22 mouse cellular contexts compared by ENCODE assay signal in the genomic region with DNA sequence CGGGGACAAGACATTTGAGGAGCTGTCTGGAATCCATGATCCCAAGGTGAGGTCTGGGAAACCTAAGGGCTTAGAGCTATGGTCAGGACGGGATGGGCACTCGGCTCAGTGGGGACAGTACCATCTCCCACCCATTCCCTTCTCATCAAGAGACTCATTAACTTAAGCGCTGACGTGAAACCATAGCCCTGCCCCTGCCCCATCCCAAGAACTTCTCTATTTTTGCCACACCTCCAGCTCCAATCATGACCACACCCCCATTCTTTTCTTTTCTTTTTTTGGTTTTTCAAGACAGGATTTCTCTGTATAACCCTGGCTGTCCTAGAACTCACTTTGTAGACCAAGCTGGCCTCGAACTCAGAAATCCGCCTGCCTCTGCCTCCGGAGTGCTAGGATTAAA. TPM values are rescaled to one million over a fixed set of nuclear protein-coding genes. Genes with fewer than 3 reads are reported as not detected.
DNase-seq lines count a peak whose midpoint lies in the region; ATAC-seq and TF ChIP-seq lines count a peak whose summit lies in the region.
"Had no signal": no experiment of that assay in that cellular context is flagged by ENCODE, and none has a peak within 500 bp of the region (broad histone marks: within the 10 kb centered on the region; RNA-seq: fewer than 3 reads in every experiment).

No protein-coding gene starts in this region.

- peaks cover 36% of the 10 kb centered on the region for H3K4me1 ChIP-seq in testis, adult 2 months (ENCODE audit: control insufficient read depth, insufficient read depth, low read length)
- peaks cover 24% of the 10 kb centered on the region for H3K4me1 ChIP-seq in heart, embryonic 10.5 days
- H3K4me1 ChIP-seq in midbrain, embryonic 13.5 days (replicated peaks), result peaks cover 9% of the 10 kb centered on the region

- H3K27ac ChIP-seq in testis, adult 2 months (ENCODE audit: control insufficient read depth, insufficient read depth, low read depth, low read length), result no peak overlapping the region
- peak overlapping the region; percentile 14 for H3K27ac ChIP-seq in macrophage
- no peak overlapping the region for H3K27ac ChIP-seq in heart, embryonic 10.5 days
- H3K27ac ChIP-seq in midbrain, embryonic 13.5 days, result no peak overlapping the region
- H3K27ac ChIP-seq: heart, adult 2 months; hindbrain, embryonic 12.5 days; hindbrain, embryonic 15.5 days had no signal

- no peak overlapping the region for H3K9ac ChIP-seq in midbrain, embryonic 13.5 days (replicated peaks)
- H3K9ac ChIP-seq: hindbrain, embryonic 12.5 days; hindbrain, embryonic 15.5 days had no signal

- H3K36me3 ChIP-seq in testis, adult 2 months (ENCODE audit: control insufficient read depth, insufficient read depth, low read length), result no peaks in the 10 kb centered on the region; the same call in 1 of the 2 replicates
- H3K36me3 ChIP-seq in macrophage (ENCODE audit: inconsistent target), result peaks cover 24% of the 10 kb centered on the region; the same call in 1 of the 2 replicates
- peaks cover 55% of the 10 kb centered on the region for H3K36me3 ChIP-seq in heart, embryonic 10.5 days
- H3K36me3 ChIP-seq in midbrain, embryonic 13.5 days, result peaks cover 57% of the 10 kb centered on the region

- DNase-seq in testis, postnatal 14 days (ENCODE audit: low spot score), result no peak
- no peak for DNase-seq in left cerebral cortex, postnatal 36 days (ENCODE audit: low spot score in 2 of 2)
- DNase-seq in heart, embryonic 10.5 days (ENCODE audit: low spot score), result no peak
- DNase-seq: adrenal gland, adult 8-10 months; adrenal gland, postnatal 25 days; cerebellum, adult 18-20 months; cerebellum, adult 9-10 months; cerebellum, postnatal 14 days; embryo, embryonic 11 days; gastrocnemius, postnatal 25 days; heart, adult 2 months had no signal

- peak overlapping the region; percentile 39 for H3K4me3 ChIP-seq in testis, adult 2 months (ENCODE audit: control insufficient read depth, low read depth, low read length)
- H3K4me3 ChIP-seq in macrophage (ENCODE audit: inconsistent target), result no peak overlapping the region
- H3K4me3 ChIP-seq in heart, embryonic 10.5 days, result no peak overlapping the region
- no peak overlapping the region for H3K4me3 ChIP-seq in midbrain, embryonic 13.5 days (replicated peaks)
- H3K4me3 ChIP-seq: heart, adult 2 months; hindbrain, embryonic 12.5 days; hindbrain, embryonic 15.5 days had no signal

- no peak overlapping the region for H3K4me2 ChIP-seq in midbrain, embryonic 13.5 days (replicated peaks)
- H3K4me2 ChIP-seq: heart, embryonic 11.5 days; hindbrain, embryonic 12.5 days; hindbrain, embryonic 15.5 days had no signal

- no peak for TF ChIP-seq CTCF in testis, adult 2 months (IDR thresholded peaks at IDR 0.05; ENCODE audit: control insufficient read depth, insufficient read depth, insufficient replicate concordance, low read depth, low read length)

- TF ChIP-seq POLR2A in testis, adult 2 months (IDR thresholded peaks at IDR 0.05; ENCODE audit: control insufficient read depth, low read depth, low read length), result no peak

- H3K27me3 ChIP-seq in testis, adult 2 months (ENCODE audit: control insufficient read depth, insufficient read depth, low read length), result no peaks in the 10 kb centered on the region
- H3K27me3 ChIP-seq in heart, embryonic 10.5 days (ENCODE audit: insufficient read depth, poor library complexity, severe bottlenecking), result peaks cover 45% of the 10 kb centered on the region
- H3K27me3 ChIP-seq in midbrain, embryonic 13.5 days, result peaks cover 37% of the 10 kb centered on the region

- H3K9me3 ChIP-seq in heart, embryonic 10.5 days, result no peaks in the 10 kb centered on the region; the same call in 1 of the 2 replicates
- no peaks in the 10 kb centered on the region for H3K9me3 ChIP-seq in midbrain, embryonic 13.5 days
- H3K9me3 ChIP-seq: hindbrain, embryonic 12.5 days; hindbrain, embryonic 15.5 days had no signal

- intact Hi-C loops in left cerebral cortex, postnatal 36 days (cut with DNase I), result no loop called here

- peaks cover 10% of the 10 kb centered on the region for H3K79me2 ChIP-seq in macrophage (ENCODE audit: inconsistent target)

- WGBS in macrophage (ENCODE audit: missing documents), result 84% methylated on average over 6 of the region's 8 CpGs
- WGBS in heart, embryonic 10.5 days, result 88% methylated on average over 8 of the region's 8 CpGs
- WGBS in midbrain, embryonic 13.5 days, result 86% methylated on average over 8 of the region's 8 CpGs

- 0 out of 2 replicates have a peak, but pooled peaks have one; percentile 37 for ATAC-seq in common myeloid progenitor, adult 5-6 weeks (replicated peaks; ENCODE audit: low read depth, poor library complexity, severe bottlenecking)
- ATAC-seq in midbrain, embryonic 13.5 days, result no peak
- ATAC-seq: activated CD4-positive, CD25-positive, alpha-beta regulatory T cell, adult 4 months; CD4-positive, CD25-positive, alpha-beta regulatory T cell, adult 4 months; forebrain, embryonic 14.5 days had no signal

RNA-seq across cellular contexts. Expression of a gene that starts 4.2 kb away (rescaled TPM):
- polyA plus RNA-seq in testis, adult 2 months (2012; rRNA removed), result 17.4 and 18.9 TPM in 2 replicates
- total RNA-seq in common myeloid progenitor, adult 5-6 weeks (2017), result not detected in 2 replicates
- under 1 TPM in 6 of 26 experiments, not detected in 20; 0.20 to 0.71 (median 0.55) TPM for total RNA-seq in macrophage (2018; cell fraction: chromatin; rRNA removed)
- total RNA-seq in macrophage (2018; cell fraction: cytosol; rRNA removed), result under 1 TPM in 3 of 26 experiments, not detected in 23; 0.10 to 0.13 (median 0.13) TPM
- under 1 TPM in 5 of 26 experiments, not detected in 21; 0.30 to 0.75 (median 0.35) TPM for total RNA-seq in macrophage (2018; cell fraction: nucleus; rRNA removed)
- not detected in 3 replicates for polyA plus RNA-seq in macrophage (2018)
- total RNA-seq in left cerebral cortex, postnatal 36 days (2021), result under 1 TPM in 1 of 2 experiments, not detected in 1; 0.10 TPM
- polyA plus RNA-seq in heart, embryonic 10.5 days (2016; fragmentation: Nextera tagmentation; extraction: Ambion mirVana), result 0.30 and 0.34 TPM in 2 replicates
- polyA plus RNA-seq in midbrain, embryonic 13.5 days (2015; fragmentation: Nextera tagmentation; extraction: Ambion mirVana), result 0.24 and 0.57 TPM in 2 replicates
- total RNA-seq: gastrocnemius, postnatal 25 days; hematopoietic stem cell, adult 5-6 weeks had no signal
- polyA plus RNA-seq: activated CD4-positive, CD25-positive, alpha-beta regulatory T cell, adult 4 months had no signal

RNA-seq across cellular contexts. Expression of a gene that starts 9.5 kb away (rescaled TPM):
- polyA plus RNA-seq in testis, adult 2 months (2012; rRNA removed), result 202 and 209 TPM in 2 replicates
- total RNA-seq in common myeloid progenitor, adult 5-6 weeks (2017), result 44.8 and 56.7 TPM in 2 replicates
- 100 to 1,000 TPM in 21 of 26 experiments, 10 to 100 TPM in 5; 84.6 to 188 (median 132) TPM for total RNA-seq in macrophage (2018; cell fraction: chromatin; rRNA removed)
- total RNA-seq in macrophage (2018; cell fraction: cytosol; rRNA removed), result 10 to 100 TPM; 33.9 to 69.6 (median 55.1) TPM
- total RNA-seq in macrophage (2018; cell fraction: nucleus; rRNA removed), result 100 to 1,000 TPM in 19 of 26 experiments, 10 to 100 TPM in 7; 57.2 to 171 (median 117) TPM
- polyA plus RNA-seq in macrophage (2018), result 37.3 to 67.6 TPM (median 52.3 TPM) in 3 replicates
- total RNA-seq in left cerebral cortex, postnatal 36 days (2021), result 100 to 1,000 TPM; 122 TPM
- polyA plus RNA-seq in heart, embryonic 10.5 days (2016; fragmentation: Nextera tagmentation; extraction: Ambion mirVana), result 12.7 and 16.4 TPM in 2 replicates
- polyA plus RNA-seq in midbrain, embryonic 13.5 days (2015; fragmentation: Nextera tagmentation; extraction: Ambion mirVana), result 13.7 and 16.7 TPM in 2 replicates

RNA-seq across cellular contexts. Expression of a gene that starts 13.7 kb away (rescaled TPM):
- polyA plus RNA-seq in testis, adult 2 months (2012; rRNA removed), result 4.4 and 6.8 TPM in 2 replicates
- 62.2 and 72.9 TPM in 2 replicates for total RNA-seq in common myeloid progenitor, adult 5-6 weeks (2017)
- total RNA-seq in macrophage (2018; cell fraction: chromatin; rRNA removed), result 10 to 100 TPM in 1 of 26 experiments, 1 to 10 TPM in 15, under 1 TPM in 10; 0.44 to 23.6 (median 1.4) TPM
- total RNA-seq in macrophage (2018; cell fraction: cytosol; rRNA removed), result 1 to 10 TPM; 2.0 to 8.6 (median 4.4) TPM
- 1 to 10 TPM in 24 of 26 experiments, under 1 TPM in 2; 0.29 to 5.9 (median 2.2) TPM for total RNA-seq in macrophage (2018; cell fraction: nucleus; rRNA removed)
- polyA plus RNA-seq in macrophage (2018), result 4.0 to 9.8 TPM (median 4.7 TPM) in 3 replicates
- 1 to 10 TPM; 4.7 to 7.6 TPM for total RNA-seq in left cerebral cortex, postnatal 36 days (2021)
- polyA plus RNA-seq in heart, embryonic 10.5 days (2016; fragmentation: Nextera tagmentation; extraction: Ambion mirVana), result 408 and 456 TPM in 2 replicates
- polyA plus RNA-seq in midbrain, embryonic 13.5 days (2015; fragmentation: Nextera tagmentation; extraction: Ambion mirVana), result 29.5 and 37.1 TPM in 2 replicates

RNA-seq across cellular contexts. Expression of a gene that starts 14.7 kb away (rescaled TPM):
- polyA plus RNA-seq in testis, adult 2 months (2012; rRNA removed), result 33.9 and 36.5 TPM in 2 replicates
- total RNA-seq in common myeloid progenitor, adult 5-6 weeks (2017), result 26.5 and 27.2 TPM in 2 replicates
- total RNA-seq in macrophage (2018; cell fraction: chromatin; rRNA removed), result 10 to 100 TPM; 10.9 to 87.7 (median 33.0) TPM
- total RNA-seq in macrophage (2018; cell fraction: cytosol; rRNA removed), result 10 to 100 TPM in 22 of 26 experiments, 1 to 10 TPM in 4; 8.7 to 21.4 (median 14.7) TPM
- 10 to 100 TPM in 20 of 26 experiments, 1 to 10 TPM in 6; 6.2 to 61.0 (median 13.9) TPM for total RNA-seq in macrophage (2018; cell fraction: nucleus; rRNA removed)
- 11.4 to 31.4 TPM (median 18.8 TPM) in 3 replicates for polyA plus RNA-seq in macrophage (2018)
- 10 to 100 TPM; 44.2 to 46.3 TPM for total RNA-seq in left cerebral cortex, postnatal 36 days (2021)
- 127 and 155 TPM in 2 replicates for polyA plus RNA-seq in heart, embryonic 10.5 days (2016; fragmentation: Nextera tagmentation; extraction: Ambion mirVana)
- 76.7 and 78.4 TPM in 2 replicates for polyA plus RNA-seq in midbrain, embryonic 13.5 days (2015; fragmentation: Nextera tagmentation; extraction: Ambion mirVana)

RNA-seq across cellular contexts. Expression of a gene that starts 21.6 kb away (rescaled TPM):
- 2.2 and 2.3 TPM in 2 replicates for polyA plus RNA-seq in testis, adult 2 months (2012; rRNA removed)
- total RNA-seq in common myeloid progenitor, adult 5-6 weeks (2017), result 10.7 and 15.5 TPM in 2 replicates
- total RNA-seq in macrophage (2018; cell fraction: chromatin; rRNA removed), result 10 to 100 TPM; 13.8 to 55.3 (median 40.0) TPM
- 1 to 10 TPM; 2.5 to 9.0 (median 5.6) TPM for total RNA-seq in macrophage (2018; cell fraction: cytosol; rRNA removed)
- total RNA-seq in macrophage (2018; cell fraction: nucleus; rRNA removed), result 10 to 100 TPM in 25 of 26 experiments, 1 to 10 TPM in 1; 8.8 to 34.3 (median 23.0) TPM
- 3.3 to 10.6 TPM (median 4.0 TPM) in 3 replicates for polyA plus RNA-seq in macrophage (2018)
- total RNA-seq in left cerebral cortex, postnatal 36 days (2021), result 10 to 100 TPM; 10.3 to 13.0 TPM
- 2.8 and 4.1 TPM in 2 replicates for polyA plus RNA-seq in heart, embryonic 10.5 days (2016; fragmentation: Nextera tagmentation; extraction: Ambion mirVana)
- polyA plus RNA-seq in midbrain, embryonic 13.5 days (2015; fragmentation: Nextera tagmentation; extraction: Ambion mirVana), result 5.4 and 5.8 TPM in 2 replicates

Comparison
In these comparisons a context has a peak if more than half of its experiments do, and no peak if none do; other contexts are left out.
1. RNA of a gene that starts 4.2 kb away (polyA plus RNA-seq): 17.4 to 18.9 TPM in testis, adult 2 months; 0.24 to 0.57 TPM in midbrain, embryonic 13.5 days, 0.30 to 0.34 TPM in heart, embryonic 10.5 days and not detected in macrophage; every median in the first group is over 10 times any median in the second.
2. RNA of a gene that starts 13.7 kb away (polyA plus RNA-seq): 408 to 456 TPM in heart, embryonic 10.5 days; 29.5 to 37.1 TPM in midbrain, embryonic 13.5 days, 4.0 to 9.8 TPM in macrophage and 4.4 to 6.8 TPM in testis, adult 2 months; every median in the first group is over 10 times any median in the second.